Mouse (Mus musculus): ENCODE measurements around the gene Acacb.

The Acacb gene

GRCm38 (mm10) chr5:114135516-114135915, 10.8 kb upstream of the Acacb start:
- no peak for DNase-seq (ENCODE audit: low spot score)

DNA sequence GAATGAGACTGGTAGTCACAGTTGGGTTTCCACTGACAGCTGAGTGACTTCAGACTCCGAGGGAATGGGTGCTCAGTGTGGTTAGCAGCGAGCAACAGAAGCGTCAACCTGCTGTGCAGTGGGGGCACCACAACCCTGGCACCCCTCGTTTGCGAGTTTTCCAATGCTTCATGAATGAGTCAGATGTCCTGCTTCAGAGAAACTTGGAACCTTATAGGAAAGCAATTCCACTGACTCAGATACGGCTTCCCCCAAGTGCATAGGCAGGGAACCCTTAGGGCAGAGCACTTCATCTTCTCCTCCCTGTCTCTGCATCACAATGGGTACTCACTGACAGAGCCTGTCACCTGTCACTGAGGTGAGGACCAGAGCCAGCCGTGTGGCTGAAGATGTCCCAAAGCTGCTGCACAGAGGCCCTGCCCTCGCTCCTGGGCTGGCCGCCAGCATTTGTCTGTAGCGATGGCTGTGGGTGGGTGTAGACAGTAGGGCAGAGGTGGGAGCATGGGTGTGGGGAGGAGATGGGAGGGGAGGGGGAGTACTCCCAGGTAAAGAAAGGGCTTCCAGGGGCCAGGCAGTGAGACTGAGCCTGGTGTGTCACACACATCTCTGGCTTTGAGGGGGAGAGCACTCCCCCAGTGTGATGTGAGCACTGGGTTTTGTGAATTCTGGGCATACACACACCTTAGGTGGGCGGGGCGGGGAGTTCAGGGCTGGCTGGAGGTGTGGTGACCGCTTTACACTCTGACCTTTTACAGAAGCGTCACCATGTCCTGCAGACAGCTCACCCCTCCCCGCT, 8.7 kb upstream of the Acacb start:
- DNase-seq (ENCODE audit: low spot score) = no peak

DNA sequence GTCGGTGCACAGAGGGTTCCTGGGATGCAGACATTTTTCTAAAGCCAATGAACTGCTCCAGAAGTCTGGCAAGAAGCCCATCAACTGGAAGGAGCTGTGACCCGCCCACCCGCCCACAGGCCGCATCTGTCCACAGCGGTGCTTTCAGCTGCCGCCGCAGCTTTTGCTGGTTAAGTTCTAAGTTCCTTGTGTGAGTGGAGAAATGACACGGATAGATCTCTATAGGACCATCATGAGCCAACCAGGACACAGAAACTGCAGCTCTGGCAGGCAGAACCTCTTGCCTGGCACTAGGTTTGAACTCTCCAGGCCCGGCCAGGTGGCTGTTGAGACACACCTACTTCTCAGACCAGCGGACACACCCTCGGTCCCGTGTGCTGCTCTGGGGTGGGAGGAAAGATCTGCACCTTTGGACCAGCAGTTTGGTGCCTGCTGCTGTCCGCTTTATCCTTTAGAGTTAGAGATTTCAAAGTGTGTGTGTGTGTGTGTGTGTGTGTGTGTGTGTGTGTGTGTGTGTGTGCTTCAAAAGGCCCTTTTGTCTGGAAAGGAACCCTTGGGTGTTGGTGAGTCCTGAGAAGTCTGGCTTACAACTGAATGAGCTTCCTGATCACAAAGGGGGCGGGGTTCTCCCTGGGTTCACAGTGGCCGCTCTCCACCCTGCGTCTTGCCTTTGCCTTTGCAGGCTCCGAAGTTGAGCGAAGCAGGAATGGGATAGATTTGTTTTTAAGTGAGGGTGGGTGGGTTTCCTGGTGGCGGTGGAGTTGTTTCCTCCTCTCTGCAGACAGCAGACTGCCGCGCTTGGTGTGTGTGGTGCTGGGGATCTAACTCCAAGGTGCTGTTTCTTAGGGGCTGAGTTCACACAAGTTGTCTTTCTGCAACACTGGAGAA, 7.8 kb upstream of the Acacb start:
- peak; percentile 17 for DNase-seq (ENCODE audit: low spot score)

DNA sequence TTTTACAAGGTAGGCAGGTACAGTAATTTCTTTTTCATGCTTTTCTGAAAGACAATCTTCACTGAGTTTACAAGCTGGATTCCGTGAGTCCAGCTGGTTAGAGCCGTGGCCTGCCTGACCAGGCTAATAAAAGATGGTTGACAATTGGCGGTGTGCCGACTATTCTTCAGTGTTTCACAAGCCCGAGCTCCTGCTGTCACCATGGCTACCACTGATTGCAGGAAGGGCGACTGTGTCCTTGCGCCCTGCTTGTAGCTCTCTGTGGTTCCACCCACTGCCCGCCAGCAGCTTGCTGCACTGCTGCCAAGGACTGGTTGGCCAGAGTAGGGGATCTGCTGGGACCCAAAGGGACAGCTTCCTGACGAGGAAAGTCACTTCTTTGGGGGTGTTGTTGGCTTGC, 7.2 kb upstream of the Acacb start:
- DNase-seq (ENCODE audit: low spot score) = peak; percentile 90

DNA sequence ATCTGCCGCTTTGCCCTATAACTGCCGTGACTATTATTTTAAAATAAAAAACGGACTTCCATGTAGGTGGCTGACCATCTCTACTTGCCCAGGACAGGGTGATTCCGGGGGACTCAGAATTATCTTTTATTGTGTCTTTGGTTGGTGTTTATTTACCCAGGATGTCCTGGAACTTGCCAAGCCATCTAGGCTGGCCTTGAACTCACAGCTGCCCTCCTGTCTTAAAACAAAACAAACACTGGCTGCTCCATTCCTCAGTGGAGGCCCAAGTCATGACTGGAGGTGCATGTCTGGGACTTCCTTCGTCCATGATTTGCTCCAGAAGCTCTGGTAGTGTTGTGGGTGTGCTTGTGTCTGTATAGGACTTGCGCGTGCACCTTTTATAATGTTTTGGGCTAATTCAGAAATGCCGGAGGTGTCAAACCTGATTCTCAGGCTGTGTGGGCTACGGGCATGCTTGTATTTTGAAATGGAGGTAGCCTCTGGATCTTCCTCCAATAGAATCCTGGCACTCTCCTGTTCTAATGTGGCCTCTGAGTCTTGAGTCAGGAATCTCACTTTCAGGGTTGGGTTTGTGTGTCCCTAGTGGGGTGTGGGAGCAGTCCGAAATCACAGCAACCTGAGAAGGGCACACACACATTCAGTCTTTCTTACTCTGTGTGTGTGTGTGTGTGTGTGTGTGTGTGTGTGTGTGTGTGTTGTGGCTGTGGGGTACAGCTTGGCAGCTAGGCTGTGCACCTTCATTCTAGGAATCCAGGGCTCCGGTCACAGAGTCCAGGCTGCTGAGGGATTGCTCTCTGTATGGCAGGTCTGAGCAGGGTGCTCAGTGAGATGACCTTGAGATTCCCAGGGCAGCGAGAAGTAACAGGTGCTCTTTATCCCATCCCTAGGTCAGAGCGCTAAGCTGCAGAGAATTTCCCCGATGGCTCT, 973 bp downstream of the Acacb start:
- DNase-seq (ENCODE audit: low spot score) = no peak

DNA sequence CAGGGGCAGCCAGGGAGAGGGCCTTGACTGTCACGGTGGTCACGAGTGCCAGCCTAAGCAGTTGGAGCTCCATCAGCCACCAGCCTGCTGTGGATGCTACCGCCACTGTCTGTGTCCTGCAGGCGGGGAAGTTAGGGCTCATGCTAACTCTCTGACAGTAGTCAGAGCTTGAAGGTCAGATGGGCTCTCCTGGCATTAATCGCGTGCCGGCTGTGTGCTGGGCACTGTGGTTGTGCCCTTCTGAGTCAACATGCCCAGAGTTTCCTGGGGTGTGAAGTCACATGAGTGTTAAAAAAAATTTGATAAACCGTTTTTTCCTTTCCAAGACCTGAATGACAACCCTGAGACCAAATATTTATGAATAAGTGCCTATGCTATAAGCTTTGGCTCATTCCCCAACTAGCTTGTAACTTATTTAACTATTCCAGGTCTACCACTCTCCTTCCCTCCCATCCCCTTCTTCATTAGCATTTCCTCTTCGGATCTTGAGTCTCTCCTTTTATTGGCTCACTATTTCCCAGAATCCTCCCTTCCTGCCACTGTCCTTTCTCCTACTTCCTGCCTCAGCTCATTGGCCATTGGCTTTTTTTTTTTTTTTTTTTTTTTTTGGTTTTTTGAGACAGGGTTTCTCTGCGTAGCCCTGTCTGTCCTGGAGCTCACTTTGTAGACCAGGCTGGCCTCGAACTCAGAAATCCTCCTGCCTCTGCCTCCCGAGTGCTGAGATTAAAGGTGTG, 6.2 kb downstream of the Acacb start:
- no peak for DNase-seq (ENCODE audit: low spot score)

DNA sequence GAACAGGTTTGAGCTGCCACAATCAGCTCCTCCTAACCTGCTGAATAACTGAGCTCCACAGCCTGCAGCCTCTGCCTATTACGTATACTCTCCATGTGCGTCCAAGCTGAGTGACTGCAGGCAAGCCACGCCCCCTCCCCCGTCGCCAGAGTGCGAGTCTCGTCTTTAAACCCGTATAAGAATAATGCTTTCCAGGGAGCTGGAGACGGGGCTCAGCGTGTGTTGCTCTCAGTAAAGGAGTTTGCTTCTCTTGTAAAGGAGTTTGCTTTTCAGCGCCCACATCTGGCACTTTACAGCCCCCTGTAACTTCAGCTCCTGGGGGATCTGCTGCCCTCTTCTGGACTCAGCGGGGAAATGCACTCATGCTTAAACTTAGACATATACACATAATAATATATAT, 7.2 kb downstream of the Acacb start:
- DNase-seq (ENCODE audit: low spot score) = no peak

DNA sequence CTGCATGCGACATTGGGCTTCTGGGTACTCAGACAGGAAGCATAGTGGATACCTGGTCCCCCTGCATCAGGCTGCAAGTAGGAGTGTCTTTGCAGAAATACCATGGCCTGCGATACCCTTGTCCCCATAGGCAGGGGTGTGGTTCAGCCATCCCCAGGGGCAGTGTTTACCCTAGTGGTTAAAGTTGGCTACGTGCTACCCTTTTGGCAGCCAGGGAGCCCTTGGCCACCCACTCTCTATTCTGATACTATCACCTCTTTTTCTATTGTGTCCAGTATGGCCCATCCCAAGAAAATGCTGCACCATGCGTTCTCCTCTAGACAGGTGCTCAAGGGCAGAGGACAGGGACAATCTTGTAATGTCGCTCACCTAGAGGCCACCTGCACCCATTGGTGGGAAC, 8.4 kb downstream of the Acacb start:
- DNase-seq (ENCODE audit: low spot score) = no peak

DNA sequence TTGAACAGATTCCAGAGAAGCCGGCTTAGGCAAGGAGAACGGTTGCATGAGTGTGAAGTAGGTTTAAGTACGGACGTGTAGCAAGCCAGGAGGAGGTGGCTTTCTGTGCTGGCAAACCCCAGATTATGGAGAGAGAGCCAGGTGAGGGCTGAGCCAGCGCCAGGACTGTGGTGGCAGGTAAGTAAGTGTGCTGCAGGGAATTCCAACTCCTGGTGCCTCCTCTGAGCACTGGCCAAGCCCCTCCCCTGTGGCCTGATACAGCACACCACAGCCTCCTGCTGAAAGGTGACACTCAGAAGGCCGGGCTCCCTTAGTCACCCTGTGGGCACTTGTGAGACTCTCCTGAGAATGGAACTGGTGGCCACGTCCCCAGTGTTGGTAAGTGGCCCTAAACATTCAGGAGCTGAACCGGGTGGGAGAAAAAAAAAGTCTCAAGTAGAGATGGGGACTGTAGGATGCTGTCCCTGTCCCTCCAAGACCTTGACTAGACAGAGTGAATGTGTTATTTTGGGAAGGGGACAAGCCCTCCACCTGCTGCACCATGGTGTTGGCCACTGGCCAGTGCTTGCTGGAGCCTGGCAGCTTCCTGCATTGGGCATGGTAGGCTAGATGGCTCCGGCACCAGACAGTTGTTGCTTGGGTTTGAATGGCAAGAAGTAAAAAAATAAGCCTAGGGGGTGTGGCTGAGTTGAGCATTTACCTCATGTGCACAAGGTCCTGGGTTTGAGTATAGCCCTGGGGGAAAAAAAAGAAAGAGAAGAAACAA, 9.0 kb downstream of the Acacb start:
- DNase-seq (ENCODE audit: low spot score) = peak; percentile 64

- no peak for DNase-seq (ENCODE audit: low spot score)
Observed at GRCm38 (mm10) chr5:114157236-114157635, 10.9 kb downstream of the Acacb start.

GRCm38 (mm10) chr5:114161424-114161823, 15.1 kb downstream of the Acacb start:
- no peak for DNase-seq (ENCODE audit: low spot score)

- DNase-seq (ENCODE audit: low spot score) = no peak
Observed at GRCm38 (mm10) chr5:114162106-114162815, 15.9 kb downstream of the Acacb start.

- no peak for DNase-seq (ENCODE audit: low spot score)
Observed at GRCm38 (mm10) chr5:114163117-114163696, 16.9 kb downstream of the Acacb start.

- no peak for DNase-seq (ENCODE audit: low spot score)
Observed at GRCm38 (mm10) chr5:114170345-114170744, 24.0 kb downstream of the Acacb start.

DNA sequence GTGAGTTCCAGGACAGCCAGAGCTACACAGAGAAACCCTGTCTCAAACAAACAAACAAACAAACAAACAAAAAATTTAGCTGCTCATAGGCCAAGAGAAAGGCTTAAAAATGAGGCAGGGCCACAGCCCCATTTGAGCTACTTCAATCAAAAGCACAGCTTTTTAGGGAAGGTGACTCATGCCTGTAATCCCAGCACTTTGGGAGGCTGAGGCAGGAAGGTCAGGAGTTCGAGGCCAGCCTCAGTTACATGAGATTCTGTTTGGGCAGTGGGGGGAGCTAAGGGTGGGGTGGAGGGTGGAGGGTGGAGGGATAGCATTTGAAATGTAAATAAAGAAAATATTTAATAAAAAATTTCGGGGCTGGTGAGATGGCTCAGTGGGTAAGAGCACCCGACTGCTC, 26.6 kb downstream of the Acacb start:
- DNase-seq (ENCODE audit: low spot score) = no peak

DNA sequence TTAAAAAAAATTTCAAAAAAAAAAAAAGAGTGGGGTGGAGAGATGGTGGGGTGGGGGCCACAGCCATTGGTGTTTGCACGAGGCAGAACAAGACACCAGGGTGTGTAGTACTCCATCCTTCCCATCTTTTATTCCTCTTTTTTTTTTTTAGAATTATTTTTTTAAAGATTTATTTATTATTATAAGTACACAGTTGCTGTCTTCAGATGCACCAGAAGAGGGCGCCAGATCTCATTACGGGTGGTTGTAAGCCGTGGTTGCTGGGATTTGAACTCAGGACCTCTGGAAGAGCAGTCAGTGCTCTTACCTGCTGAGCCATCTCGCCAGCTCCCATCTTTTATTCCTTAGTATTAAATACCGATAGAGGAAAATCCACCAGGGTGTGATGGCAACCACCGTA, 27.1 kb downstream of the Acacb start:
- DNase-seq (ENCODE audit: low spot score) = no peak

- no peak for DNase-seq (ENCODE audit: low spot score)
Observed at GRCm38 (mm10) chr5:114173877-114174581, 27.7 kb downstream of the Acacb start.

- DNase-seq (ENCODE audit: low spot score) = no peak
Observed at GRCm38 (mm10) chr5:114174639-114175038, 28.3 kb downstream of the Acacb start.

DNA sequence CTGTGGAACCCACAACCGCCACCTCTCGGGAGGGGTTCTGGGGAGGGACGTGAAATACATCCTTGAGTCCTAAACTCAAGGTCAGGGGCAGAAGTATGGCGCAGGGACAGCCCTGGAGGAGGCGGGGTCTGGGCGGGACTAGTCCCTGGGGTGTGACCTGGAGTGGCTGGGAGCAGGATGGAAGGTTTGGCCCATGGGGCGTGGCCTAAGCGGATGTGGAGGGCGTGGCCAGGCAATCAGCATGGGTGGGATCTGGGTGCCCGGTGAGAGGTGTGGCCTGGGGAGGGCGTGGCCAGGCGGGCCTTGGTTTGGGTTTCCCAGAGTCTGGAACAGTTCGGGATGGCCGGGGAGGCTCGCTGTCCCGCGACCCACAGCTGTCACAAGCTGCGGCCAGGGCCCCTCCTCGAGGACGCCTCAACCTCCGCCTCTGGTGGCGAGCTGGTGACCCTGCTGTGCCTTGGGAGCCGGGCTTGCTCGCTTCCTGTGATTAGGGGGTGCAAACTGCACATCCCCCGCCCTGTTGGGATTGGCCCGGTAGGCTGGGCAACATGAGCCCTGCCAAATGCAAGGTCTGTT, 29.3 kb downstream of the Acacb start:
- peak; percentile 97 for DNase-seq (ENCODE audit: low spot score)

All from lung, postnatal 25 days (tissue).